Mouse (Mus musculus): ENCODE data around the gene Abtb2. TPM values are rescaled to one million over a fixed set of nuclear protein-coding genes. Genes with fewer than 3 reads are reported as not detected.

Gene Abtb2
- polyA plus RNA-seq, 1 experiment from 2014 or later = 1.9 TPM

DNA sequence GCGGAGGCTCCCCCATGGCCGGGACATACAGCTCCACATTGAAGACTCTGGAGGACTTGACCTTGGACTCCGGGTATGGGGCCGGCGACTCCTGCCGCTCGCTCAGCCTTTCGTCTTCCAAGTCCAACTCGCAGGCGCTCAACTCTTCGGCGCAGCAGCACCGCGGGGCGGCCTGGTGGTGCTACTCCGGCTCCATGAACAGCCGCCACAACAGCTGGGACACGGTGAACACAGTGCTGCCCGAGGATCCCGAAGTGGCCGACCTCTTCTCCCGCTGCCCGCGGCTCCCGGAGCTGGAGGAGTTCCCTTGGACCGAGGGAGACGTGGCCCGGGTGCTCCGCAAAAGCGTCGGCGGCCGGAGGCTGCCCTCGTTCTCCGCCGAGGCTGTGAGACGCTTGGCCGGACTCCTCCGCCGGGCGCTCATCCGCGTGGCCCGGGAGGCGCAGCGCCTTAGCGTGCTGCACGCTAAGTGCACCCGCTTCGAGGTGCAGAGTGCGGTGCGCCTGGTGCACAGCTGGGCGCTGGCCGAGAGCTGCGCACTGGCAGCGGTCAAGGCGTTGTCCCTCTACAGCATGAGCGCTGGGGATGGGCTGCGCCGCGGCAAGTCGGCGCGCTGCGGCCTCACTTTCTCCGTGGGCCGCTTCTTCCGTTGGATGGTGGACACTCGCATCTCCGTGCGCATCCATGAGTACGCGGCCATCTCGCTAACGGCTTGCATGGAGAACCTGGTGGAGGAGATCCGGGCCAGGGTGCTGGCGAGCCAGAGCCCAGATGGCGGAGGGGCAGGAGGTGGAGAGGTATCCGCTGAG, 807 bp downstream of the Abtb2 start:
- ATAC-seq (ENCODE audit: low read depth) (peak; percentile 8), DNase-seq (peak; percentile 27)
- Histone ChIP-seq H3K4me3 (replicated peaks) (peak overlapping the region; percentile 70), H3K36me3 (no peaks in the 10 kb centered on the region), H3K9me3 (replicated peaks) (no peaks in the 10 kb centered on the region), H3K27ac (peak overlapping the region; percentile 72), H3K9ac (peak overlapping the region; percentile 72), H3K4me2 (peak overlapping the region; percentile 91), H3K27me3 (peaks cover 85% of the 10 kb centered on the region), H3K4me1 (replicated peaks) (peaks cover 42% of the 10 kb centered on the region)
- 2% methylated on average over 79 of the region's 79 CpGs for WGBS (ENCODE audit: insufficient replicate concordance)

DNA sequence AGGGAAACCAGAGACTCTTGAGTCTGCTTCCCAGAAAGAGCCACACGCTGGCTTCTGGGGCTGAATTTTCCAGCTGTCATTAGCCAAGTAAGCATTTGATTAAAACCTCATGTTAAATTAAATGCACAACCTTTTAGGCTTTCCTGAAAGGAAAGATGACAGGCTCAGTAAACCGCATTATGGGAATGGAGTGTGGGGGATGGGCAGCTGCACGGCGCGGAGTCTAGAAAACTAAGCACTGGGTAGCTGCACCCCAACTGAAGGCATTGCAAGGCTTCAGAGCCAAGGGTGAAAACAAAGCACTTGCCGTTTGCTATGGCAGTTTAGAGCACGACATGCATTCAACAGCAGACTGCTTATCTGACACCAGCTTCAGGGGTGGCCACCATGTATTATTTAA, 2.1 kb downstream of the Abtb2 start:
- peaks cover 78% of the 10 kb centered on the region for H3K27me3 ChIP-seq
- 42% methylated on average over 7 of the region's 7 CpGs for WGBS (ENCODE audit: insufficient replicate concordance)
- no peak overlapping the region for H3K27ac ChIP-seq
- no peaks in the 10 kb centered on the region for H3K9me3 ChIP-seq (replicated peaks)
- no peaks in the 10 kb centered on the region for H3K36me3 ChIP-seq
- ATAC-seq (ENCODE audit: low read depth) (no peak), DNase-seq (no peak)
- peak overlapping the region; percentile 91 for H3K4me2 ChIP-seq
- peak overlapping the region; percentile 70 for H3K4me3 ChIP-seq (replicated peaks)
- peak overlapping the region; percentile 72 for H3K9ac ChIP-seq
- H3K4me1 ChIP-seq (replicated peaks) = peaks cover 53% of the 10 kb centered on the region

DNA sequence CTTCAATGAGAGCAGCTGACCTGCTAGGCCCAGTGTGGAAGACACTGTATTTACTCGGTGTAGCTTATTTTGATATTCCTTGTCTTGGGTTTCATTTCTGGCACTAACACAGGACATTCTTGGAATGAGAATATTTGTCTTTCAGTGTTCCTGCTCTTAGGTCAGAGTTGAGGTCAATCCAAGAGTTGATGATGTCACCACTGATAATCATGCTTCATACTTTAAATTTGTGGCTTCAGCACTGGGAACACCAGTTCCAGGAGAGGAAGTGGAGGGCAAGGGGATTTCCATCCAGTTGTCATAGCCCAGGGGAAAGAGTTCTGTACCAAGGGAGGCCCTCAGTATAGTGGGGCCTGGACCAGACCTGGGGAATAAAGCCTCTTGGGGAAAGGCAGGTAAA, 3.6 kb downstream of the Abtb2 start:
- ATAC-seq (ENCODE audit: low read depth) (no peak), DNase-seq (no peak)
- Histone ChIP-seq H3K9ac (no peak overlapping the region), H3K9me3 (replicated peaks) (no peaks in the 10 kb centered on the region), H3K4me2 (peak overlapping the region; percentile 6; the same call in 1 of the 2 replicates), H3K27ac (no peak overlapping the region), H3K4me1 (replicated peaks) (peaks cover 55% of the 10 kb centered on the region), H3K36me3 (no peaks in the 10 kb centered on the region), H3K4me3 (replicated peaks) (no peak overlapping the region), H3K27me3 (peaks cover 81% of the 10 kb centered on the region)
- WGBS (ENCODE audit: insufficient replicate concordance) = 63% methylated on average over 1 of the region's 1 CpGs

DNA sequence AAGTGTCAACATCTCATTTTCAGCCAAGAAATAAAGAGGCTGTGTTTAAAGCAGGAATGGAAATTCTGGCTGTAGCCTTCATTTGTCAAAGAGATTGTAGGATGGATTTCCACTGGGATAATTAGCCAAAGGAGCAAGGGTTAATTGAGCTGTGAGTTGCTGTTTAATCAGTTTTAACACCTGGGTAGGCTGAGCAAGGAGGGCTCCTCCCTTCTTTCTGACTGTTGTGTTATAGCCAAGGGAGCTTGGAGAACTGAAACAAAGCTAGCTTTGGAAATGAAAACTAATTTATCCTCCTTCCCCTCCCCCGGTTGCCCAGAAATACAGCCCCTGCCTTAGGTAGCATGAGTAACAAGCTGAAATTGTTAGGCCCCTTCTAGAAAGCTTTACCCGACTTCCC, 6.2 kb downstream of the Abtb2 start:
- 53% methylated on average over 2 of the region's 2 CpGs for WGBS (ENCODE audit: insufficient replicate concordance)
- 0 out of 2 replicates have a peak, but pooled peaks have one; percentile 55 for ATAC-seq (ENCODE audit: low read depth)

DNA sequence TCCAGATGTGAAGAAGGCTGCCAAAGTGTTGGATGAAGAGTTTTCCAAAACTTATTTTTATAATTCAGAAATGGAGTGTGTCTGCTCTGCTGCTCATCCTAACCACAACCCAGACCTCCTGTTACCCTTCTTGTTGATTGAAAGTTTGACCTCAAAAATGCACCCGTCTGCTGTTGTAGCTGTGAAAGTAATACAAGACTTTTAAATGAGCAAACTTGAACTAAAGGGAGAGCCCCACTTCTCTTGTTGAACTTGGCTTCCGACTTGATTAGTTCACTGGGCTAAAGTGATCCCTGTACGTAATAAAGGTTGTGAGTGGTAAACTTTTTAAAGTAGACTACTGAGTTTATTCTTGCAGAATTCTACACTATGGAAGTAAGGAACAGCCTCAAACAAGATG, 10.3 kb downstream of the Abtb2 start:
- Histone ChIP-seq H3K4me1 (replicated peaks) (peaks cover 50% of the 10 kb centered on the region), H3K27me3 (peaks cover 26% of the 10 kb centered on the region; the same call in 1 of the 2 replicates), H3K9ac (no peak overlapping the region), H3K4me3 (replicated peaks) (no peak overlapping the region), H3K4me2 (no peak overlapping the region), H3K9me3 (replicated peaks) (no peaks in the 10 kb centered on the region), H3K36me3 (no peaks in the 10 kb centered on the region), H3K27ac (no peak overlapping the region)
- DNase-seq = no peak
- ATAC-seq (ENCODE audit: low read depth) = no peak
- WGBS (ENCODE audit: insufficient replicate concordance) = 66% methylated on average over 3 of the region's 3 CpGs

More for the DNA sequence above, 6.2 kb downstream of the Abtb2 start:
- Histone ChIP-seq H3K9ac (0 out of 2 replicates have a peak overlapping the region, but pooled peaks have one; percentile 7), H3K9me3 (replicated peaks) (no peaks in the 10 kb centered on the region), H3K4me1 (replicated peaks) (peaks cover 37% of the 10 kb centered on the region), H3K36me3 (no peaks in the 10 kb centered on the region), H3K27me3 (peaks cover 59% of the 10 kb centered on the region), H3K4me2 (peak overlapping the region; percentile 33), H3K27ac (peak overlapping the region; percentile 30; the same call in 1 of the 2 replicates), H3K4me3 (replicated peaks) (no peak overlapping the region)
- DNase-seq = peak; percentile 21

DNA sequence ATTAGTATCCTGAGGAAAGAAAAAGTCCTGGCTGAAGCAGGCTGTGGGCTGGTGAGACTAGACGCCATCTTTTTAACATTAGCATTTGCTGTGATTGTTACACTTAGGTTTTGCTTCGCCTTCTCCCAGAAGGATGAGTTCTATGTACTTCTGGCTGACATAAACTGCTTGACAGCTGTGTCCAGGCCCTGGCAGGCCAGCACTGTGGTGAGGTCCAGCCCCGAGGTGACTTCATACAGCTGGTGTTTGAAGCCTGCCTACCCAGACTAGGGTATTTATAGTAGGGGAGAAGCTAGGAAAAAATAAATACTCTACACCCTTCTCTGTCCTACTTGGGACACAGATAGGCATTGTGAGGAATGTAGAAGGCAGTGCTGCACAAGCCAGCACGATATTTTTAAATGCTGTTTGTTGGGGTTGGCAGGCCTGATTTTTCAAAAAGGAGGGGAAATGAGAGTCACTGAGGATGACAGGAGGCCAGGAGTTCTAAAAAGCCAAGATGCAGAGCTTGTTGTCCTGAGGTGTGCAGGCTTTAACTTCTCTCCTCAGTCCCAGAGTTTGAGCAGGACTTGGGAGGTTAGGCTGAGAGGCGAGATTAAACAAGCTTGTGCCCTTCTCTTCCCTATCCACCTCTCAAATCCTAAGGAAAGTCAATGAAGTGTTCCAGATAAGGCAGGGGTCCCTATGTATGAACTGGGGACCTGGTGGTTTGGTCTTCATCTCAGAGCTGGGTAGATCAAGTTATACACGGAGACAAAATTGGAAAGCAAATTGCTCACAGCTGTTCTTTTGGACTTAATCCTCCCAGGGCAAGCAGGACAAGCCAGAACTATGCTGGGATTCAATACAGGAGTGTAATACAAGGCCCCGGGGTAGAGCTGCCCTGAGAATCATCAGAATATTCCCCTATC, 11.9 kb downstream of the Abtb2 start:
- Histone ChIP-seq H3K36me3 (no peaks in the 10 kb centered on the region), H3K9ac (no peak overlapping the region), H3K9me3 (replicated peaks) (no peaks in the 10 kb centered on the region), H3K4me1 (replicated peaks) (peaks cover 53% of the 10 kb centered on the region), H3K4me2 (no peak overlapping the region), H3K4me3 (replicated peaks) (no peak overlapping the region), H3K27me3 (peaks cover 22% of the 10 kb centered on the region; the same call in 1 of the 2 replicates), H3K27ac (peak overlapping the region; percentile 41; the same call in 1 of the 2 replicates)
- ATAC-seq (ENCODE audit: low read depth) = no peak
- no peak for DNase-seq
- WGBS (ENCODE audit: insufficient replicate concordance) = 53% methylated on average over 7 of the region's 7 CpGs

DNA sequence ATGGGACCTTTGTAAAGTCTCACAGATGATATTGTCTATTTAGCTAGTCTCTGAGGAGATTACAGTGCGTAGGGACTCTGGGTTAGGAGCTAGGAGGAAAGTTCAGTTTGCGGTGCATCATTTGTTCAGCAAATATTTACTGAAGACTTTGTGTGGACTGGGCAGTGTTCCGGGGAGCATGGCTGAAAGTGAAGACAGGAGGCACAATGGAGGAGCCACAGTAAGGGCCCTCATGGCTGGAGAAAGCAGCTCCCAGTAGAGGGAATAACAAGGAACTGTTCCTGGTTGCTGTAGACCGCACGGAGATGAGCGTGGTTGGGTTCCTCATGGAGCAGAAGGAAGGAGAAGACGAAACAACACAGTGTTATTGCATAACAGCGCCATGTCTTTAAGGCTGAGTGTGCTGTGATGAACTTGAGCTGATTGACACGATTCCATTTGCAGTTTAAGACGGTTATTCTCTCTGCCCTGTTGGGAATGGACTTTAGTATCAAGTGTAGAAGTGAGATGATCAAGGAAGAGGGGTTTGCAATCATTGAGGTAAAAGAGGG, 12.6 kb downstream of the Abtb2 start:
- H3K4me1 ChIP-seq (replicated peaks) = peaks cover 57% of the 10 kb centered on the region
- 75% methylated on average over 10 of the region's 10 CpGs for WGBS (ENCODE audit: insufficient replicate concordance)
- no peak for DNase-seq
- H3K9me3 ChIP-seq (replicated peaks) = no peaks in the 10 kb centered on the region
- no peaks in the 10 kb centered on the region for H3K36me3 ChIP-seq
- peak; percentile 37; the same call in 1 of the 2 replicates for ATAC-seq (ENCODE audit: low read depth)
- no peak overlapping the region for H3K4me3 ChIP-seq (replicated peaks)
- H3K27me3 ChIP-seq = peaks cover 14% of the 10 kb centered on the region; the same call in 1 of the 2 replicates
- peak overlapping the region; percentile 41; the same call in 1 of the 2 replicates for H3K27ac ChIP-seq
- H3K4me2 ChIP-seq = no peak overlapping the region
- H3K9ac ChIP-seq = no peak overlapping the region

DNA sequence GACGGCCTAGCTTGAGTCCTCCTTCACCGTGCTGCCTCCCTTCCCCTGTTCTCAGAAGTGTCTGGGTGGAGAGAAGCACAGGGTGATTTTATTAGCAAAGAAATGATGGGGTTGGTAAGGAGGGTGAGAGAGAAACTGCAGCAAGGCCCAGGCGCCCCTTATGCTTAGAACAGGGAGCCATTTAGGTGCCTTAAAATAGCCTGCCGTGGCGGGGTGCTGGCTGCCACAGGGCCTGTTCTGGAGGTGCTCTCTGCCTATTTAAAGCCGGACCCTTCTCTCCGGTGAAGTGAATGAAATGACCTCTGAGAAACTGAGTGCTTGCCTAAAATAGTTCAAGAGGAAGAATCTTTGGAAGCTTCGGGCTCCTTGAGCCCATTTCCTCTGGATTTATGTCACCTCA, 14.6 kb downstream of the Abtb2 start:
- H3K4me3 ChIP-seq (replicated peaks) = no peak overlapping the region
- H3K36me3 ChIP-seq = no peaks in the 10 kb centered on the region
- no peak overlapping the region for H3K9ac ChIP-seq
- H3K27ac ChIP-seq = 0 out of 2 replicates have a peak overlapping the region, but pooled peaks have one; percentile 25
- H3K4me1 ChIP-seq (replicated peaks) = peaks cover 77% of the 10 kb centered on the region
- WGBS (ENCODE audit: insufficient replicate concordance) = 70% methylated on average over 8 of the region's 8 CpGs
- no peaks in the 10 kb centered on the region for H3K9me3 ChIP-seq (replicated peaks)
- ATAC-seq (ENCODE audit: low read depth) (no peak), DNase-seq (no peak)
- H3K4me2 ChIP-seq = no peak overlapping the region
- H3K27me3 ChIP-seq = peaks cover 3% of the 10 kb centered on the region; the same call in 1 of the 2 replicates

DNA sequence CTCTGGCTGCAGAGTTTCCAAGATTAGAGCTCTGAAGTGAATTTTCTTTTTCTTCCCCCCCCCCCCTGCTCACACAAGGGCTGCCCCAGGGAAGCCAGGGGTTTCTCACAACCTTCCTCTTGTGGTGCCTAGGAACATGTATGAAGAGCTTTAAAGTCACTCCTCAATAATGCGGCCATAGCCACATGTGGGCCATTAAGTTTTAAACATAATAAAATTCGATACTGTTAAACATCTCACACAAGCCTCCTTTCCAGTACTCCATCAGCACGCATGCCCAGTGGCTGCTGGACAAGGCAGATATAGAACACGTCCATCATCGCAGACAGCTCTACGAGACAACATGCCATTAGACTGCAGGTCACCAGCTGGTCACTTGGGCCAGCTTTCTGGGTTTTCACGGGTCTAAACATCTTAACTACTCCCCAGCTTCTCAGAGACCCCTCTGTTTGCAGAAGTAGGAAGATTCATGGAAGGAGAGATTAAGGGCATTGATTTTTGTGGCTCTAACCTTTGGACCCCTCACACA, 15.3 kb downstream of the Abtb2 start:
- H3K4me2 ChIP-seq = no peak overlapping the region
- no peak overlapping the region for H3K27ac ChIP-seq
- DNase-seq = no peak
- H3K9me3 ChIP-seq (replicated peaks) = no peaks in the 10 kb centered on the region
- no peaks in the 10 kb centered on the region for H3K36me3 ChIP-seq
- H3K4me3 ChIP-seq (replicated peaks) = no peak overlapping the region
- peaks cover 78% of the 10 kb centered on the region for H3K4me1 ChIP-seq (replicated peaks)
- ATAC-seq (ENCODE audit: low read depth) = no peak
- H3K27me3 ChIP-seq = peaks cover 3% of the 10 kb centered on the region; the same call in 1 of the 2 replicates
- no peak overlapping the region for H3K9ac ChIP-seq
- 67% methylated on average over 7 of the region's 7 CpGs for WGBS (ENCODE audit: insufficient replicate concordance)

DNA sequence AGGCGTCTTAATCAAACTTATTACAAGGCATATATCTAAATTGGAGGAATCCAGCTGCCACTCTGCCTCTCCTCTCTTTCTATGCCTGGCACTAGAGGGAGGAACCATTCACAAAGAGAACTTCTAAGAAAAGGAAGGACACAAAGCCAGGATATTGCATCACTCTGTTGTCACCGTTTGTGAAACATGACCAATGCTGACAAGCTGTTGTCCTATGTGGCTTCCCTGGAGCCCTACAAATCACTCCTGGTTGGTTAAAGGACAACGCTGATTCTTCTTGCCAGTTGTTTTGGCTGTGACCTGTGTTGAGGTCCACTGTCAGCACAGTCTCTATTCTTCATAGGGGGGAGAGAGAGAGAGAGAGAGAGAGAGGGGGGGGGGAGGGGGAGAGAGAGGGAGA, 17.2 kb downstream of the Abtb2 start:
- 23% methylated on average over 3 of the region's 3 CpGs for WGBS (ENCODE audit: insufficient replicate concordance)
- H3K4me1 ChIP-seq (replicated peaks) = peaks cover 78% of the 10 kb centered on the region
- no peaks in the 10 kb centered on the region; the same call in 1 of the 2 replicates for H3K27me3 ChIP-seq
- no peaks in the 10 kb centered on the region for H3K9me3 ChIP-seq (replicated peaks)
- no peak overlapping the region for H3K4me2 ChIP-seq
- no peak overlapping the region for H3K4me3 ChIP-seq (replicated peaks)
- no peaks in the 10 kb centered on the region for H3K36me3 ChIP-seq
- H3K27ac ChIP-seq = peak overlapping the region; percentile 80
- no peak for DNase-seq
- H3K9ac ChIP-seq = no peak overlapping the region
- ATAC-seq (ENCODE audit: low read depth) = no peak

DNA sequence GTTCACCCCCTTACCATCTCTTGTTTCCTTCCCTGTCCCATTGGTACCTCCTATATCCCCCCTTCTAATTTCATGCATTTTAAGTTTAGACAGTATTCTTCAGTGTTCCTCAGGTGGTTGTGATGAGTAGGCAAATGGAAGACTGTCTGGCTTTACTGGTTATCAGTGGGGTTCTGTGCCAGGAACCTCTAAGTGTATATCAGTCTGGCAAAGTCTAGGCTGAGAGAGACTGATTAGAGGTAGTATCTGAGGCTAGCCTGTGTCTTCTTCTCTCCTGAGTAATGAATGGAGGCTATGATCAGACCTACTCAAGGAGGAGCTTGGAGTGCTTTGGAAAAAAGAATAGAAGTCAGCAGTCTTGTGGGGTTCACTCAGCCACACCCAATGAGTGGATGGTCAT, 18.0 kb downstream of the Abtb2 start:
- Histone ChIP-seq H3K9me3 (replicated peaks) (no peaks in the 10 kb centered on the region), H3K27ac (peak overlapping the region; percentile 80), H3K4me3 (replicated peaks) (no peak overlapping the region), H3K9ac (no peak overlapping the region), H3K4me2 (peak overlapping the region; percentile 47), H3K4me1 (replicated peaks) (peaks cover 73% of the 10 kb centered on the region), H3K27me3 (no peaks in the 10 kb centered on the region), H3K36me3 (no peaks in the 10 kb centered on the region)
- DNase-seq (peak; percentile 66), ATAC-seq (ENCODE audit: low read depth) (peak; percentile 98)

All from liver, embryonic 13.5 days (tissue).